Mouse (Mus musculus): Measurements from ENCODE around the gene Igfbp6.

- no peak for TF ChIP-seq CTCF (IDR thresholded peaks at IDR 0.05; ENCODE audit: control insufficient read depth, insufficient read depth, insufficient read length)
- no peak for TF ChIP-seq MAX (IDR thresholded peaks at IDR 0.05)
- TF ChIP-seq MYOG (IDR thresholded peaks at IDR 0.05; ENCODE audit: control insufficient read depth, extremely low read depth, insufficient read length), result no peak
- no peak for TF ChIP-seq MYOD1 (IDR thresholded peaks at IDR 0.05; ENCODE audit: control insufficient read depth, insufficient read length, low read depth)
- TF ChIP-seq USF1 (IDR thresholded peaks at IDR 0.05; ENCODE audit: low read depth), result no peak
These were observed 5.4 kb downstream of the Igfbp6 start for GRCm38 (mm10) chr15:102149561-102149960.

Measured in C2C12 (cell line).